Mouse (Mus musculus) bone marrow macrophage, adult 2 months (primary cell): ENCODE measurements at regions not wholly inside any gene's neighbourhood (a gene's known extent, or its start where the extent isn't known, plus 50 kb on each side); places are given as distances from the start of the nearest gene placed in this dataset.

ENCODE experiments used
- H3K27ac ChIP-seq: 2 replicates; pipeline ENCODE4 v1.5.1; 2012; ENCODE audit warnings: low read depth, low read length; ENCODE audit not compliant: insufficient read depth
- H3K4me1 ChIP-seq: 2 replicates; pipeline ENCODE4 v1.6.1; 2012; ENCODE audit warnings: low read length; ENCODE audit not compliant: control insufficient read depth, insufficient read depth
- H3K4me3 ChIP-seq: 2 replicates; pipeline ENCODE4 v1.5.1; 2012; ENCODE audit warnings: mild to moderate bottlenecking, low read length, moderate library complexity; ENCODE audit not compliant: insufficient read depth
- CTCF ChIP-seq: IDR thresholded peaks from 2 replicates; pipeline ENCODE4 v1.5.1; 2012; ENCODE audit warnings: low read depth, mild to moderate bottlenecking, low read length, moderate library complexity
- POLR2A ChIP-seq: IDR thresholded peaks from 2 replicates; pipeline ENCODE4 v1.6.1; 2012; ENCODE audit warnings: mild to moderate bottlenecking, low read depth, low read length, borderline replicate concordance

- TF ChIP-seq CTCF (no peak), POLR2A (no peak)
- no peaks in the 10 kb centered on the region for H3K4me1 ChIP-seq
- H3K27ac ChIP-seq: no peak overlapping the region
- H3K4me3 ChIP-seq: no peak overlapping the region
These were observed 334.3 kb upstream of the Acvr2a start for GRCm38 (mm10) chr2:48479601-48480000.

DNA sequence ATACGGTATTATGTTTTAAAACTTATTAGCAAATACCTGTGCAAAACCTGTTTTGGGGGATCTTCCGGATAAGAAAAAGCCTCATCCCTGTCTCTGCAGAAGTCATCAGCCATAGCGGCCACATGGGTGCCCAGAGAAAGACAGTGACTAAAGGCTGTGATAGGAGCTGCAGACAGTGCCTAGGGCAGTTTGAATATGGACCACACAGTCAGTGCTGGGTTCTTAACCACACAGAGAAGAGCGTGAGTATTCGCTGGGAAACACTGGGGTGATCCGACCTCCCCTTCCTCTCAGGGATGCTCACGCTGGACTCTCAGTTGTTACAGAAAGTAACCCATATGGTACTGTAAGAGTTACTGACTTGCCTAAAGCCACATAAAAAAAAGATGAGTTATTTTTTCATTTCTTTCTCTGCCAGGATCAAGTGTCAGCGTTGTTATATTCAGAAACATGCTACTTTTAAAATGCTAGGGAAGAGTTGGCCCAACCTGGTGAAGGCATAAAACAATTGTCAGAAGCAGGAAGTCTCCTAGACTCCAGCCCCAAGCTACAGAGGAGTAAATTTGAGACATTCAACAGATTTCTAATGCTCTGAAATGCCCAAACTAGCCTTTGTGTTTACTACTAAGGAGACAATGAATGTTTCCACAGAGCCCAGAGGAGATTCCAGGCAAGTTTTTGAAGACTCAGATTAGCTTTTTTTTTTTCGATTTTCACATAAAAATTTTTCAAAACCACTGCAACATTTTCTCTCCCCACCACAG is 333.3 kb upstream of the Acvr2a start:
- TF ChIP-seq CTCF: no peak
- TF ChIP-seq POLR2A: no peak
- no peak overlapping the region for H3K27ac ChIP-seq
- no peaks in the 10 kb centered on the region for H3K4me1 ChIP-seq
- H3K4me3 ChIP-seq: no peak overlapping the region

- TF ChIP-seq CTCF: no peak
- Histone ChIP-seq H3K4me1 (no peaks in the 10 kb centered on the region), H3K4me3 (no peak overlapping the region), H3K27ac (no peak overlapping the region)
These were observed 332.6 kb upstream of the Acvr2a start for GRCm38 (mm10) chr2:48481209-48481742.

DNA sequence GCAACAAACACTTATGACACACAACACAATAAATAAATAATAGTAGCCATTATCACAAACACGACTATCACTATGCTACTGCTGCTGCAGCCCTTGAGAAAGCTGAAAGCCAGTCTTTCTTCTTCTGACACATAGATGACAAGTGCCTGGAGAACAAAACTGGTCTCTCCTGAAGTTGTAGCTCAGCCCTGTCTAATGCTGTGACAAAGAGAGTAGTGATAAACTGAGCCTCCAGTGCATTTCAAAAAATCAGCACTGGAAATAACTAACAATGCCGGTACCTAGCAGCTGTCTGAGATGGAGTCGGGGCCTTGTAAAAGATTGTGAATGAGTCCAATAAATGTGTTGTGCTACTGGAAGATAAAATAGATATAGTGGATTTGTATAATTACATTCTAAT is 320.3 kb upstream of the Acvr2a start:
- TF ChIP-seq POLR2A (no peak), CTCF (no peak)
- no peak overlapping the region for H3K4me3 ChIP-seq
- no peaks in the 10 kb centered on the region for H3K4me1 ChIP-seq
- no peak overlapping the region for H3K27ac ChIP-seq

DNA sequence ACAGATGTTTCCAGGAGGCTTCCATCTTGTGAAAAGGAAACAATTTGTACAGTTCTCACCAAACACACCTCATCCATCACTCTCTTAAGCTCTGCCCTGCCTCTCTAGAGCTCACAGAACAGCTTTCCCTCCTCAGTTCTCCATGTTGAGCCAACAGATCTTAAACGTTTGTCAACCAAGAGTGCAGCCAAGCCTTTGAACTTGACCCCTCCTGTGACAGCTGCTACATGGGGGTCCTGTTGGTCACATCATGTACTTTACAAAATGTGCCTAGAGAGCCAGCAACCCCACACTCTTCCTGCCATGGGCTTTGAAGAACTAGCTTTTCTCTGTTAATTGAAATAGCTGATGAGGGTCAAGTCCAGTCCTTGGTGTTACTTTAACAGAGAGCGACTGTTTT is 319.8 kb upstream of the Acvr2a start:
- no peaks in the 10 kb centered on the region for H3K4me1 ChIP-seq
- TF ChIP-seq POLR2A: no peak
- no peak for TF ChIP-seq CTCF
- no peak overlapping the region for H3K27ac ChIP-seq
- no peak overlapping the region for H3K4me3 ChIP-seq

- TF ChIP-seq CTCF (no peak), POLR2A (no peak)
- Histone ChIP-seq H3K27ac (no peak overlapping the region), H3K4me3 (no peak overlapping the region), H3K4me1 (no peaks in the 10 kb centered on the region)
These were observed 319.3 kb upstream of the Acvr2a start for GRCm38 (mm10) chr2:48494632-48495031.

DNA sequence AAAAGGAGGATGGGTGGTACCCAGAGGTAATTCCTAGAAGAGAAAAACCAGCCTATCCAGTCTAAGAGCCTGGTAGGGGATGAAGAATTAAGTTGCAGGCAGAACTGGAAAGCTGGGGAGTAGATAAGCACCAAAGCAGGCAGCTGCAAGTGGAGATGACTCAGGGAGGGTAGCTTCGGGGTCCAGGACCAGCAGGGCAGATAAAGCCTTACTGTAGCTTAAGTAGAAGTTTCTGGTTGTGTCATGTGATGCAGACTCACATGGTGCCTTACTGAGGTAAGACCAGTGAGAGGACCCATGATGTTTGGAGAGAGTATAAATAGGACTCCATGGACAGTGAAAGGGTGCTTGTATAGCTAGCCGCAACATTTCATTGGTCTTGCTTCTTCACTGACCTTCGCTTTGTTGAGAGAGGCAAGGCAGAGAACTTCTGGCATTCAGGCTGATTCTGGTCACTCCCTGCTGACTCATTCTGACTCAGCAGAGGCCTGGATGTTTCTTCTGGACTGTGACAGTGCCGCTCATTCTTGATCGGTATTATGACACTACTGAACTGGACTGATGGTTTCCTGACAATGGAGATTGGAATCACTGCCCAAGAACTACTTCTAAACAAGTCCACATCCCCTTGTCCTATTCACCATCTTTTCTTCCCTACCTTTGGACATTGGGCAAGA is 315.7 kb upstream of the Acvr2a start:
- H3K27ac ChIP-seq: no peak overlapping the region
- TF ChIP-seq CTCF (no peak), POLR2A (no peak)
- no peaks in the 10 kb centered on the region for H3K4me1 ChIP-seq
- no peak overlapping the region for H3K4me3 ChIP-seq

- Histone ChIP-seq H3K4me1 (no peaks in the 10 kb centered on the region), H3K4me3 (no peak overlapping the region), H3K27ac (no peak overlapping the region)
- TF ChIP-seq POLR2A: no peak
These were observed 314.5 kb upstream of the Acvr2a start for GRCm38 (mm10) chr2:48499396-48499795.

- Histone ChIP-seq H3K27ac (no peak overlapping the region), H3K4me3 (no peak overlapping the region), H3K4me1 (no peaks in the 10 kb centered on the region)
- TF ChIP-seq CTCF (no peak), POLR2A (no peak)
These were observed 312.5 kb upstream of the Acvr2a start for GRCm38 (mm10) chr2:48501387-48501786.

GRCm38 (mm10) chr2:48513848-48514247 is 300.1 kb upstream of the Acvr2a start:
- H3K4me1 ChIP-seq: no peaks in the 10 kb centered on the region
- TF ChIP-seq CTCF (no peak), POLR2A (no peak)
- H3K4me3 ChIP-seq: no peak overlapping the region
- no peak overlapping the region for H3K27ac ChIP-seq
